Mouse (Mus musculus) stomach, postnatal 0 days (tissue): ENCODE results near the gene Slc2a4. TPM values are rescaled to one million over a fixed set of nuclear protein-coding genes. Genes with fewer than 3 reads are reported as not detected.

Experiments
- ATAC-seq: fragments of 200-750 bp; cut with Nextera tagmentation; 2 replicates; pipeline ENCODE4 v1.8.0; 2017; ENCODE audit not compliant: low FRiP score, low TSS enrichment
- DNase-seq: peaks from one replicate; pipeline ENCODE4 v3.0.0-alpha.2; 2016; ENCODE audit warnings: low spot score
- H3K27ac ChIP-seq: fragments of 300-500 bp; sonication (generic); replicated peaks from 2 replicates; pipeline ENCODE4 v1.5.1; 2014; ENCODE audit warnings: mild to moderate bottlenecking, control low read depth
- H3K27me3 ChIP-seq: fragments of 300-500 bp; sonication (generic); 2 replicates; pipeline ENCODE4 v1.6.1; 2014; ENCODE audit warnings: low read length; ENCODE audit not compliant: control insufficient read depth, insufficient read depth
- H3K36me3 ChIP-seq: fragments of 300-500 bp; sonication (generic); 2 replicates; pipeline ENCODE4 v1.6.1; 2014; ENCODE audit warnings: low read length, mixed read lengths; ENCODE audit not compliant: control insufficient read depth, insufficient read depth
- H3K4me1 ChIP-seq: fragments of 300-500 bp; sonication (generic); replicated peaks from 2 replicates; pipeline ENCODE4 v1.6.1; 2014; ENCODE audit warnings: antibody characterized with exemption; ENCODE audit not compliant: control insufficient read depth, insufficient read depth
- H3K4me2 ChIP-seq: fragments of 300-500 bp; sonication (generic); replicated peaks from 2 replicates; pipeline ENCODE4 v1.6.1; 2014; ENCODE audit warnings: low read depth, mild to moderate bottlenecking, control low read depth, moderate library complexity
- H3K4me3 ChIP-seq: fragments of 300-500 bp; sonication (generic); 2 replicates; pipeline ENCODE4 v1.5.1; 2014; ENCODE audit warnings: low read depth, low read length, control low read depth
- H3K9ac ChIP-seq: fragments of 300-500 bp; sonication (generic); 2 replicates; pipeline ENCODE4 v1.6.1; 2014; ENCODE audit warnings: mild to moderate bottlenecking, low read length, control low read depth, mixed read lengths
- H3K9me3 ChIP-seq: fragments of 300-500 bp; sonication (generic); 2 replicates; pipeline ENCODE4 v1.6.1; 2016; ENCODE audit warnings: low read length; ENCODE audit not compliant: control insufficient read depth
- CTCF ChIP-seq: IDR thresholded peaks from 2 replicates; pipeline ENCODE4 v1.5.1; 2016; ENCODE audit warnings: antibody characterized with exemption, low read depth, mild to moderate bottlenecking, moderate library complexity
- EP300 ChIP-seq: optimal IDR thresholded peaks from 2 replicates; pipeline ENCODE3; 2016; ENCODE audit warnings: antibody characterized with exemption
- WGBS: fragments of 180-500 bp; shearing (Covaris S2); extraction: QIAGEN DNeasy Blood & Tissue Kit; methylation state at CpG from one replicate; pipeline ENCODE4 v1.1.7; 2014; 5-methylcytosine and 5-hydroxymethylcytosine counted together
- polyA plus RNA-seq: library from polyadenylated mRNA; unstranded; fragments of >200 nt; fragmentation: Nextera tagmentation; extraction: Ambion mirVana; gene quantifications from 2 replicates; pipeline ENCODE4 v1.2.1, GENCODE M21; 2015

The Slc2a4 gene
- polyA plus RNA-seq, 1 experiment from 2014 or later, result 36.4 TPM

GRCm38 (mm10) chr11:69910177-69910576 is 37.8 kb downstream of the Slc2a4 start:
- Histone ChIP-seq H3K4me2 (no peak overlapping the region), H3K9me3 (no peaks in the 10 kb centered on the region), H3K4me1 (peaks cover 2% of the 10 kb centered on the region; the same call in 1 of the 2 replicates), H3K36me3 (peaks cover 43% of the 10 kb centered on the region), H3K27me3 (no peaks in the 10 kb centered on the region), H3K27ac (no peak overlapping the region), H3K9ac (no peak overlapping the region), H3K4me3 (no peak overlapping the region)
- no peak for DNase-seq
- no peak for TF ChIP-seq CTCF
- TF ChIP-seq EP300, result no peak
- 95% methylated on average over 8 of the region's 8 CpGs for WGBS
- no peak for ATAC-seq

- Histone ChIP-seq H3K9ac (no peak overlapping the region), H3K36me3 (peaks cover 47% of the 10 kb centered on the region), H3K4me1 (no peaks in the 10 kb centered on the region; the same call in 1 of the 2 replicates), H3K9me3 (no peaks in the 10 kb centered on the region), H3K4me3 (no peak overlapping the region), H3K27ac (no peak overlapping the region), H3K4me2 (no peak overlapping the region), H3K27me3 (no peaks in the 10 kb centered on the region)
- WGBS, result 89% methylated on average over 5 of the region's 5 CpGs
- ATAC-seq (no peak), DNase-seq (no peak)
- TF ChIP-seq EP300 (no peak), CTCF (no peak)
These were observed 38.8 kb downstream of the Slc2a4 start for GRCm38 (mm10) chr11:69909174-69909573.

- Histone ChIP-seq H3K4me3 (no peak overlapping the region), H3K36me3 (peaks cover 49% of the 10 kb centered on the region), H3K27ac (no peak overlapping the region), H3K4me1 (no peaks in the 10 kb centered on the region; the same call in 1 of the 2 replicates), H3K9ac (no peak overlapping the region), H3K27me3 (no peaks in the 10 kb centered on the region), H3K9me3 (no peaks in the 10 kb centered on the region), H3K4me2 (no peak overlapping the region)
- TF ChIP-seq CTCF (no peak), EP300 (no peak)
- DNase-seq (no peak), ATAC-seq (no peak)
- 93% methylated on average over 11 of the region's 11 CpGs for WGBS
These were observed 39.3 kb downstream of the Slc2a4 start for GRCm38 (mm10) chr11:69908645-69909044.

GRCm38 (mm10) chr11:69904311-69904710 is 43.7 kb downstream of the Slc2a4 start:
- DNase-seq (no peak), ATAC-seq (no peak)
- H3K4me3 ChIP-seq, result no peak overlapping the region
- peaks cover 35% of the 10 kb centered on the region for H3K36me3 ChIP-seq
- H3K27me3 ChIP-seq, result no peaks in the 10 kb centered on the region
- no peak overlapping the region for H3K27ac ChIP-seq
- no peaks in the 10 kb centered on the region for H3K9me3 ChIP-seq
- H3K4me1 ChIP-seq, result peaks cover 4% of the 10 kb centered on the region; the same call in 1 of the 2 replicates
- H3K9ac ChIP-seq, result no peak overlapping the region
- H3K4me2 ChIP-seq, result no peak overlapping the region
- TF ChIP-seq CTCF (no peak), EP300 (no peak)
- WGBS, result 96% methylated on average over 9 of the region's 9 CpGs

- 63% methylated on average over 13 of the region's 13 CpGs for whole genome bisulfite sequencing
- H3K27ac ChIP-seq, result no peak overlapping the region
- DNase-seq, result no peak
- TF ChIP-seq EP300 (no peak), CTCF (no peak)
- no peaks in the 10 kb centered on the region for H3K9me3 ChIP-seq
- 0 out of 2 replicates have a peak overlapping the region, but pooled peaks have one; percentile 79 for H3K4me3 ChIP-seq
- peaks cover 4% of the 10 kb centered on the region; the same call in 1 of the 2 replicates for H3K4me1 ChIP-seq
- no peak overlapping the region for H3K9ac ChIP-seq
- peaks cover 25% of the 10 kb centered on the region for H3K36me3 ChIP-seq
- no peak for ATAC-seq
- no peaks in the 10 kb centered on the region for H3K27me3 ChIP-seq
- H3K4me2 ChIP-seq, result peak overlapping the region; percentile 95; the same call in 1 of the 2 replicates
These were observed 45.0 kb downstream of the Slc2a4 start for GRCm38 (mm10) chr11:69902972-69903371.

GRCm38 (mm10) chr11:69901993-69902392 is 46.0 kb downstream of the Slc2a4 start:
- WGBS, result under 1% methylated on average over 33 of the region's 39 CpGs
- ATAC-seq, result 0 out of 2 replicates have a peak, but pooled peaks have one; percentile 3
- no peak for DNase-seq

More at GRCm38 (mm10) chr11:69901993-69902392, 46.0 kb downstream of the Slc2a4 start:
- Histone ChIP-seq H3K4me1 (peaks cover 4% of the 10 kb centered on the region; the same call in 1 of the 2 replicates), H3K9ac (peak overlapping the region; percentile 84), H3K4me2 (peak overlapping the region; percentile 95), H3K4me3 (peak overlapping the region; percentile 79), H3K9me3 (no peaks in the 10 kb centered on the region), H3K27me3 (no peaks in the 10 kb centered on the region), H3K27ac (peak overlapping the region; percentile 98), H3K36me3 (peaks cover 20% of the 10 kb centered on the region)
- TF ChIP-seq EP300 (no peak), CTCF (no peak)
